Mouse (Mus musculus): ENCODE measurements around the gene Pou2f1. TPM values are rescaled to one million over a fixed set of nuclear protein-coding genes. Genes with fewer than 3 reads are reported as not detected.

The Pou2f1 gene
- polyA plus RNA-seq, 1 experiment from 2014 or later, result 13.8 TPM

DNA sequence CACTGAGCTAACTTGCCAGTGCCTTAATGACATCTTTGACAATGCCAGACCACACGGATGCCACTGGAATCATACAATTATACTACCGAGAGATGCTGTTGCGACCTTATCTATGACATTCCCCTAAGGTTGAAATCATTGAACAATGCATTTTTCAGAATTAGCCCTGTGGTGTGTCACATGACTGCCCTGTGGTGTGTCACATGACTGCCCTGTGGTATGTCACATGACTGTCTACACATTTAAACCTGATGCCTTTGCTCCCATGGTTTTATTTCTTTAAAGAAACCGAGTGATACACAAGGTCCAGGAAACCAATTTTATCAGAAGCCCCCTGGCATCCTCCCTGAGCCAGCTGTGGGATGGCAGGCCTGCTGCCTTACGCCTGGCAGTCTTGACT lies 172.6 kb downstream of the Pou2f1 start:
- Histone ChIP-seq H3K27ac (no peak overlapping the region), H3K27me3 (0 out of 2 replicates have a peak, but pooled peaks cover 6% of the 10 kb centered on the region), H3K4me2 (no peak overlapping the region), H3K9ac (no peak overlapping the region), H3K4me3 (no peak overlapping the region), H3K36me3 (no peaks in the 10 kb centered on the region), H3K9me3 (no peaks in the 10 kb centered on the region), H3K4me1 (peaks cover 9% of the 10 kb centered on the region; the same call in 1 of the 2 replicates)
- 85% methylated on average over 5 of the region's 5 CpGs for WGBS
- ATAC-seq (ENCODE audit: borderline replicate concordance, extremely low read depth, low FRiP score, low TSS enrichment), result no peak

GRCm38 (mm10) chr1:165828615-165829014 lies 173.9 kb downstream of the Pou2f1 start:
- Histone ChIP-seq H3K4me3 (no peak overlapping the region), H3K36me3 (no peaks in the 10 kb centered on the region), H3K27ac (no peak overlapping the region), H3K9me3 (no peaks in the 10 kb centered on the region), H3K4me1 (no peaks in the 10 kb centered on the region), H3K27me3 (0 out of 2 replicates have a peak, but pooled peaks cover under 1% of the 10 kb centered on the region), H3K9ac (no peak overlapping the region), H3K4me2 (no peak overlapping the region)
- ATAC-seq (ENCODE audit: borderline replicate concordance, extremely low read depth, low FRiP score, low TSS enrichment), result no peak
- WGBS, result 88% methylated on average over 6 of the region's 6 CpGs

GRCm38 (mm10) chr1:165828173-165828572 lies 174.3 kb downstream of the Pou2f1 start:
- H3K4me1 ChIP-seq, result no peaks in the 10 kb centered on the region

DNA sequence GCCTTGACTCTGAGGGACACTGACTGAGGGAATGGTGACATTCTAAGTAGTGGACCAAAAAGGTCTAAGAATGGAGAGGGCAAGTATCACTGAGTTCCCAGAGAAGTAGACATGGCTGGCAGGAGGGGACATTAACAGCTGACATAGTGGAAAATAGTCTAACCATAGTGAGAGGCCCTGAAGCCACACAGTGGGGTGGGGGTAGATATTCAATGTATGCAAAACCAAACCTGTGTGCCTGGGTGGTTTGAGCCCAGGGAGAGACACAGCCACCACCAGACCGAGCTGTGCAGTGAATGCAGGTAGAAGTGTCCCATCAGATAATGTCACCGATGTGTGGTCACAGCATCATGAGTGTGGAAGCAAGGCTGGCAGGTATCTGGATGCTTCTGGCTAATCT lies 180.4 kb downstream of the Pou2f1 start:
- Histone ChIP-seq H3K36me3 (no peaks in the 10 kb centered on the region), H3K4me3 (no peak overlapping the region), H3K4me2 (no peak overlapping the region), H3K4me1 (no peaks in the 10 kb centered on the region), H3K27ac (no peak overlapping the region), H3K9ac (no peak overlapping the region), H3K9me3 (no peaks in the 10 kb centered on the region), H3K27me3 (no peaks in the 10 kb centered on the region)
- WGBS, result 63% methylated on average over 2 of the region's 2 CpGs
- ATAC-seq (ENCODE audit: borderline replicate concordance, extremely low read depth, low FRiP score, low TSS enrichment), result no peak

More at GRCm38 (mm10) chr1:165828173-165828572, 174.3 kb downstream of the Pou2f1 start:
- Histone ChIP-seq H3K9ac (no peak overlapping the region), H3K4me2 (no peak overlapping the region), H3K36me3 (no peaks in the 10 kb centered on the region), H3K9me3 (no peaks in the 10 kb centered on the region), H3K27ac (no peak overlapping the region), H3K27me3 (no peaks in the 10 kb centered on the region), H3K4me3 (no peak overlapping the region)
- no peak for ATAC-seq (ENCODE audit: borderline replicate concordance, extremely low read depth, low FRiP score, low TSS enrichment)
- WGBS, result 65% methylated on average over 5 of the region's 5 CpGs

- ATAC-seq (ENCODE audit: borderline replicate concordance, extremely low read depth, low FRiP score, low TSS enrichment), result no peak
- 0 out of 2 replicates have a peak, but pooled peaks cover 4% of the 10 kb centered on the region for H3K27me3 ChIP-seq
- H3K4me3 ChIP-seq, result no peak overlapping the region
- peaks cover 6% of the 10 kb centered on the region; the same call in 1 of the 2 replicates for H3K4me1 ChIP-seq
- no peaks in the 10 kb centered on the region for H3K36me3 ChIP-seq
- H3K4me2 ChIP-seq, result no peak overlapping the region
- no peaks in the 10 kb centered on the region for H3K9me3 ChIP-seq
- no peak overlapping the region for H3K27ac ChIP-seq
- 67% methylated on average over 4 of the region's 4 CpGs for WGBS
- H3K9ac ChIP-seq, result no peak overlapping the region
Observed at GRCm38 (mm10) chr1:165819147-165819546, 183.3 kb downstream of the Pou2f1 start.

DNA sequence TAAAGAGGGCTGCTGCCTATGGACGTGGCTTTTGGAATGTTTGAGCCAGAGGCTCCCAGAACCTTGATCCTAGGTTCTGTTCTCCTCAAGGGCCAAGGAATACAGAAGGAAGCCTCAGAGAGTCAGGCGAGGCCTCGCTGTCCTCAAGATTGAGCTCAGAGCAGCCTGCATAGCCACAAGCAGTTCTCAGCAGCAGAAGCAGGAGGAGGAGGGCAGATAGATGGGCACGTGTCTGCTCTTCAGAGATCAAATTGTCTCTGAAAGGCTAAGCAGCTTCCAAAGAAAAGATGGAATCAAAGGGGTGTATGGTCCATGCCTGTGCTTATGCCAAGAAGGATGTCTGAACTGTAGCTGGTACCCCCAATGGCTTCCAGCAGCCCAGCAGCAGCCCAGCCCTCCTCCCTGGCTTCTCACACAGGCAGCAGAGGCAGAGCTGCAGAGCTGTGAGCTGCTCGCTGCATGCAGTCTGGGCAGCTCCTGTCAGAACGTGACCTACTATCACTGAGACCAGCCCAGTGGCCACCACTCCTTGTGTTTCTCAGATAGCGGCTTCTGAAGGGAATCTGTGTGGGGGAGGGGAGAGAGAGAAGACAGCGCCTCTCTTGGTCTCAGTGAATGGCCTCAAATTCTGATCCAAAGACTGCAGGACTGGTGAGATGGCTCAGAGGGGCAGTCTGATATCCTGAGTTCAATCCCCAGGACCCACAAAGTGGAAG lies 184.2 kb downstream of the Pou2f1 start:
- no peaks in the 10 kb centered on the region for H3K9me3 ChIP-seq
- ATAC-seq (ENCODE audit: borderline replicate concordance, extremely low read depth, low FRiP score, low TSS enrichment), result peak; percentile 33; the same call in 1 of the 2 replicates
- WGBS, result 42% methylated on average over 8 of the region's 8 CpGs
- H3K4me1 ChIP-seq, result peaks cover 11% of the 10 kb centered on the region; the same call in 1 of the 2 replicates
- H3K27me3 ChIP-seq, result 0 out of 2 replicates have a peak, but pooled peaks cover 4% of the 10 kb centered on the region
- no peak overlapping the region for H3K4me3 ChIP-seq
- no peak overlapping the region for H3K9ac ChIP-seq
- H3K4me2 ChIP-seq, result no peak overlapping the region
- no peak overlapping the region for H3K27ac ChIP-seq
- H3K36me3 ChIP-seq, result no peaks in the 10 kb centered on the region

- Histone ChIP-seq H3K27me3 (0 out of 2 replicates have a peak, but pooled peaks cover 4% of the 10 kb centered on the region), H3K4me1 (peaks cover 11% of the 10 kb centered on the region; the same call in 1 of the 2 replicates), H3K4me3 (no peak overlapping the region), H3K36me3 (no peaks in the 10 kb centered on the region), H3K9ac (no peak overlapping the region), H3K4me2 (no peak overlapping the region), H3K9me3 (no peaks in the 10 kb centered on the region), H3K27ac (no peak overlapping the region)
- WGBS, result 31% methylated on average over 9 of the region's 9 CpGs
- 0 out of 2 replicates have a peak, but pooled peaks have one; percentile 16 for ATAC-seq (ENCODE audit: borderline replicate concordance, extremely low read depth, low FRiP score, low TSS enrichment)
Observed at GRCm38 (mm10) chr1:165817264-165817663, 185.2 kb downstream of the Pou2f1 start.

DNA sequence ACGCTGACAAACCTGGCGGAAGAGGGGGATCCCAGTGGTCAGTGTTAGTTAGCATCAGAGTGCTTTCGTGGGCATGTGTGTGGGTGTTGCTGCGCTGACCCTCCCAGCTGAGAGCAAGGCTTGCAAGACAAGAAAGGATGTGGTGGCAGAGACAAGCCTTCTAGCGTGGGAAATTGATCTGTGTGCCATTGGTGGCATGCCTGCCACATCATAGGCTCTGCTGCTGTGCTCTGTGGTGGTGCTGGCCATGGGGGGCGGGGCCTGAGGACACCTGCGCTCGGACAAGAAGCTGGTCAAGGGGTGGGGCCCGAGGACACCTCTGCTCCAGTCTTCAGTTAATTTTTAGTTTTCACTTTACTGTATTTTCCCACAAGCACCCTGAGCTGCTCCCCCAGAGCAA lies 186.1 kb downstream of the Pou2f1 start:
- no peaks in the 10 kb centered on the region for H3K9me3 ChIP-seq
- no peak overlapping the region for H3K9ac ChIP-seq
- peaks cover 11% of the 10 kb centered on the region; the same call in 1 of the 2 replicates for H3K4me1 ChIP-seq
- H3K4me2 ChIP-seq, result no peak overlapping the region
- no peak overlapping the region for H3K27ac ChIP-seq
- 0 out of 2 replicates have a peak, but pooled peaks cover 4% of the 10 kb centered on the region for H3K27me3 ChIP-seq
- no peak overlapping the region for H3K4me3 ChIP-seq
- ATAC-seq (ENCODE audit: borderline replicate concordance, extremely low read depth, low FRiP score, low TSS enrichment), result no peak
- no peaks in the 10 kb centered on the region for H3K36me3 ChIP-seq
- 76% methylated on average over 9 of the region's 9 CpGs for WGBS

Other genes with a start within 250 kb of the Pou2f1 start
- 66.3 and 74.9 TPM in 2 replicates for gene Creg1, start 238.9 kb downstream of the Pou2f1 start, polyA plus RNA-seq (2015; fragmentation: Nextera tagmentation; extraction: Ambion mirVana)
- gene Cd247, start 214.0 kb downstream of the Pou2f1 start, polyA plus RNA-seq (2015; fragmentation: Nextera tagmentation; extraction: Ambion mirVana), result 1.3 and 2.6 TPM in 2 replicates
- 3.3 and 4.5 TPM in 2 replicates for gene Dusp27, start 125.2 kb upstream of the Pou2f1 start, polyA plus RNA-seq (2015; fragmentation: Nextera tagmentation; extraction: Ambion mirVana)
- not detected in 2 replicates for gene Gpa33, start 127.6 kb upstream of the Pou2f1 start, polyA plus RNA-seq (2015; fragmentation: Nextera tagmentation; extraction: Ambion mirVana)
- gene Mael, start 236.1 kb upstream of the Pou2f1 start, polyA plus RNA-seq (2015; fragmentation: Nextera tagmentation; extraction: Ambion mirVana), result 0.10 TPM in 1 of 2 replicates, not detected in the other